Mouse (Mus musculus): ENCODE data around the gene Supt3.

- TF ChIP-seq POLR2A (IDR thresholded peaks at IDR 0.05; ENCODE audit: insufficient read depth, low read depth, low read length) (no peak), CTCF (IDR thresholded peaks at IDR 0.05; ENCODE audit: insufficient read depth, low read depth, low read length) (no peak)
These were observed 186.3 kb downstream of the Supt3 start for GRCm38 (mm10) chr17:44963051-44963798.
